Mouse (Mus musculus): ENCODE results near the gene Entpd6. TPM values are rescaled to one million over a fixed set of nuclear protein-coding genes. Genes with fewer than 3 reads are reported as not detected.

The Entpd6 gene
- polyA plus RNA-seq, 1 experiment from 2014 or later: 28.5 TPM

GRCm38 (mm10) chr2:150818742-150819141, 69.9 kb downstream of the Entpd6 start:
- Histone ChIP-seq H3K9me3 (replicated peaks) (no peaks in the 10 kb centered on the region), H3K27ac (replicated peaks) (no peak overlapping the region), H3K36me3 (peaks cover 87% of the 10 kb centered on the region), H3K4me1 (no peaks in the 10 kb centered on the region), H3K27me3 (no peaks in the 10 kb centered on the region), H3K9ac (no peak overlapping the region), H3K4me3 (replicated peaks) (no peak overlapping the region), H3K4me2 (replicated peaks) (no peak overlapping the region)
- WGBS: 89% methylated on average over 8 of the region's 8 CpGs
- no peak for ATAC-seq (ENCODE audit: insufficient number of reproducible peaks, low FRiP score, low TSS enrichment, low read depth)

- no peak for ATAC-seq (ENCODE audit: insufficient number of reproducible peaks, low FRiP score, low TSS enrichment, low read depth)
- H3K4me3 ChIP-seq (replicated peaks): no peak overlapping the region
- no peaks in the 10 kb centered on the region for H3K9me3 ChIP-seq (replicated peaks)
These were observed 71.9 kb downstream of the Entpd6 start for GRCm38 (mm10) chr2:150820720-150821119.

More at GRCm38 (mm10) chr2:150820720-150821119, 71.9 kb downstream of the Entpd6 start:
- WGBS: 75% methylated on average over 8 of the region's 8 CpGs
- H3K27ac ChIP-seq (replicated peaks): no peak overlapping the region
- H3K4me2 ChIP-seq (replicated peaks): no peak overlapping the region
- H3K36me3 ChIP-seq: peaks cover 85% of the 10 kb centered on the region
- no peak overlapping the region for H3K9ac ChIP-seq
- no peaks in the 10 kb centered on the region for H3K27me3 ChIP-seq
- H3K4me1 ChIP-seq: no peaks in the 10 kb centered on the region

Other genes starting within 250 kb of the Entpd6 start
- gene Cst7, start 178.6 kb upstream of the Entpd6 start, polyA plus RNA-seq (2015; fragmentation: Nextera tagmentation; extraction: Ambion mirVana): 2.1 and 3.4 TPM in 2 replicates
- gene Apmap, start 140.5 kb upstream of the Entpd6 start, polyA plus RNA-seq (2015; fragmentation: Nextera tagmentation; extraction: Ambion mirVana): 37.1 and 37.4 TPM in 2 replicates
- 6.7 and 8.0 TPM in 2 replicates for gene Acss1, start 80.5 kb upstream of the Entpd6 start, polyA plus RNA-seq (2015; fragmentation: Nextera tagmentation; extraction: Ambion mirVana)
- gene Vsx1, start 59.7 kb upstream of the Entpd6 start, polyA plus RNA-seq (2015; fragmentation: Nextera tagmentation; extraction: Ambion mirVana): 0.05 TPM in 1 of 2 replicates, not detected in the other
- 85.8 and 88.5 TPM in 2 replicates for gene Pygb, start 37.7 kb downstream of the Entpd6 start, polyA plus RNA-seq (2015; fragmentation: Nextera tagmentation; extraction: Ambion mirVana)
- 74.2 and 78.9 TPM in 2 replicates for gene Abhd12, start 155.7 kb downstream of the Entpd6 start, polyA plus RNA-seq (2015; fragmentation: Nextera tagmentation; extraction: Ambion mirVana)
- 26.4 and 28.0 TPM in 2 replicates for gene Gins1, start 156.4 kb downstream of the Entpd6 start, polyA plus RNA-seq (2015; fragmentation: Nextera tagmentation; extraction: Ambion mirVana)

Data from embryonic facial prominence, embryonic 15.5 days (tissue).